Mouse (Mus musculus): ENCODE results near the gene Ctcfl. TPM values are rescaled to one million over a fixed set of nuclear protein-coding genes. Genes with fewer than 3 reads are reported as not detected.

Gene Ctcfl
- polyA plus RNA-seq, 1 experiment: 0.62 TPM

- TF ChIP-seq POLR2A (IDR thresholded peaks at IDR 0.05; ENCODE audit: control insufficient read depth, low read depth, low read length): no peak
- Histone ChIP-seq H3K4me3 (ENCODE audit: control insufficient read depth, low read depth, low read length) (no peak overlapping the region), H3K36me3 (ENCODE audit: control insufficient read depth, insufficient read depth, low read length) (no peaks in the 10 kb centered on the region), H3K27ac (ENCODE audit: control insufficient read depth, insufficient read depth, low read depth, low read length) (no peak overlapping the region), H3K4me1 (ENCODE audit: control insufficient read depth, insufficient read depth, low read length) (no peaks in the 10 kb centered on the region), H3K27me3 (ENCODE audit: control insufficient read depth, insufficient read depth, low read length) (no peaks in the 10 kb centered on the region)
These were observed 62.4 kb downstream of the Ctcfl start for GRCm38 (mm10) chr2:173056882-173057315.

- no peaks in the 10 kb centered on the region for H3K36me3 ChIP-seq (ENCODE audit: control insufficient read depth, insufficient read depth, low read length)
- no peaks in the 10 kb centered on the region for H3K4me1 ChIP-seq (ENCODE audit: control insufficient read depth, insufficient read depth, low read length)
- H3K27ac ChIP-seq (ENCODE audit: control insufficient read depth, insufficient read depth, low read depth, low read length): no peak overlapping the region
- H3K27me3 ChIP-seq (ENCODE audit: control insufficient read depth, insufficient read depth, low read length): no peaks in the 10 kb centered on the region
- TF ChIP-seq CTCF (IDR thresholded peaks at IDR 0.05; ENCODE audit: control insufficient read depth, insufficient read depth, insufficient replicate concordance, low read depth, low read length) (no peak), POLR2A (IDR thresholded peaks at IDR 0.05; ENCODE audit: control insufficient read depth, low read depth, low read length) (no peak)
- H3K4me3 ChIP-seq (ENCODE audit: control insufficient read depth, low read depth, low read length): no peak overlapping the region
These were observed 62.9 kb downstream of the Ctcfl start for GRCm38 (mm10) chr2:173056303-173056881.

GRCm38 (mm10) chr2:173053846-173054245, 65.5 kb downstream of the Ctcfl start:
- Histone ChIP-seq H3K4me3 (ENCODE audit: control insufficient read depth, low read depth, low read length) (no peak overlapping the region), H3K27ac (ENCODE audit: control insufficient read depth, insufficient read depth, low read depth, low read length) (no peak overlapping the region), H3K36me3 (ENCODE audit: control insufficient read depth, insufficient read depth, low read length) (no peaks in the 10 kb centered on the region), H3K27me3 (ENCODE audit: control insufficient read depth, insufficient read depth, low read length) (no peaks in the 10 kb centered on the region), H3K4me1 (ENCODE audit: control insufficient read depth, insufficient read depth, low read length) (peaks cover 8% of the 10 kb centered on the region; the same call in 1 of the 2 replicates)
- TF ChIP-seq CTCF (IDR thresholded peaks at IDR 0.05; ENCODE audit: control insufficient read depth, insufficient read depth, insufficient replicate concordance, low read depth, low read length) (no peak), POLR2A (IDR thresholded peaks at IDR 0.05; ENCODE audit: control insufficient read depth, low read depth, low read length) (no peak)

- no peaks in the 10 kb centered on the region for H3K27me3 ChIP-seq (ENCODE audit: control insufficient read depth, insufficient read depth, low read length)
- no peak overlapping the region for H3K27ac ChIP-seq (ENCODE audit: control insufficient read depth, insufficient read depth, low read depth, low read length)
- H3K4me3 ChIP-seq (ENCODE audit: control insufficient read depth, low read depth, low read length): no peak overlapping the region
- TF ChIP-seq POLR2A (IDR thresholded peaks at IDR 0.05; ENCODE audit: control insufficient read depth, low read depth, low read length) (no peak), CTCF (IDR thresholded peaks at IDR 0.05; ENCODE audit: control insufficient read depth, insufficient read depth, insufficient replicate concordance, low read depth, low read length) (no peak)
- H3K36me3 ChIP-seq (ENCODE audit: control insufficient read depth, insufficient read depth, low read length): no peaks in the 10 kb centered on the region
- peaks cover 8% of the 10 kb centered on the region; the same call in 1 of the 2 replicates for H3K4me1 ChIP-seq (ENCODE audit: control insufficient read depth, insufficient read depth, low read length)
These were observed 66.4 kb downstream of the Ctcfl start for GRCm38 (mm10) chr2:173052881-173053280.

- H3K4me1 ChIP-seq (ENCODE audit: control insufficient read depth, insufficient read depth, low read length): peaks cover 8% of the 10 kb centered on the region; the same call in 1 of the 2 replicates
These were observed 68.5 kb downstream of the Ctcfl start for GRCm38 (mm10) chr2:173050604-173051382.

GRCm38 (mm10) chr2:173049817-173050216, 69.5 kb downstream of the Ctcfl start:
- H3K27ac ChIP-seq (ENCODE audit: control insufficient read depth, insufficient read depth, low read depth, low read length): no peak overlapping the region
- peaks cover 8% of the 10 kb centered on the region; the same call in 1 of the 2 replicates for H3K4me1 ChIP-seq (ENCODE audit: control insufficient read depth, insufficient read depth, low read length)
- no peaks in the 10 kb centered on the region for H3K27me3 ChIP-seq (ENCODE audit: control insufficient read depth, insufficient read depth, low read length)
- TF ChIP-seq POLR2A (IDR thresholded peaks at IDR 0.05; ENCODE audit: control insufficient read depth, low read depth, low read length) (no peak), CTCF (IDR thresholded peaks at IDR 0.05; ENCODE audit: control insufficient read depth, insufficient read depth, insufficient replicate concordance, low read depth, low read length) (no peak)
- H3K4me3 ChIP-seq (ENCODE audit: control insufficient read depth, low read depth, low read length): no peak overlapping the region
- H3K36me3 ChIP-seq (ENCODE audit: control insufficient read depth, insufficient read depth, low read length): no peaks in the 10 kb centered on the region

More at GRCm38 (mm10) chr2:173050604-173051382, 68.5 kb downstream of the Ctcfl start:
- Histone ChIP-seq H3K27ac (ENCODE audit: control insufficient read depth, insufficient read depth, low read depth, low read length) (no peak overlapping the region), H3K4me3 (ENCODE audit: control insufficient read depth, low read depth, low read length) (peak overlapping the region; percentile 73), H3K36me3 (ENCODE audit: control insufficient read depth, insufficient read depth, low read length) (no peaks in the 10 kb centered on the region), H3K27me3 (ENCODE audit: control insufficient read depth, insufficient read depth, low read length) (no peaks in the 10 kb centered on the region)
- TF ChIP-seq CTCF (IDR thresholded peaks at IDR 0.05; ENCODE audit: control insufficient read depth, insufficient read depth, insufficient replicate concordance, low read depth, low read length): no peak
- TF ChIP-seq POLR2A (IDR thresholded peaks at IDR 0.05; ENCODE audit: control insufficient read depth, low read depth, low read length): no peak

- H3K27ac ChIP-seq (ENCODE audit: control insufficient read depth, insufficient read depth, low read depth, low read length): no peak overlapping the region
These were observed 70.1 kb downstream of the Ctcfl start for GRCm38 (mm10) chr2:173049231-173049630.

More at GRCm38 (mm10) chr2:173049231-173049630, 70.1 kb downstream of the Ctcfl start:
- no peaks in the 10 kb centered on the region for H3K36me3 ChIP-seq (ENCODE audit: control insufficient read depth, insufficient read depth, low read length)
- no peak for TF ChIP-seq POLR2A (IDR thresholded peaks at IDR 0.05; ENCODE audit: control insufficient read depth, low read depth, low read length)
- no peak for TF ChIP-seq CTCF (IDR thresholded peaks at IDR 0.05; ENCODE audit: control insufficient read depth, insufficient read depth, insufficient replicate concordance, low read depth, low read length)
- H3K27me3 ChIP-seq (ENCODE audit: control insufficient read depth, insufficient read depth, low read length): no peaks in the 10 kb centered on the region
- no peak overlapping the region for H3K4me3 ChIP-seq (ENCODE audit: control insufficient read depth, low read depth, low read length)
- peaks cover 8% of the 10 kb centered on the region; the same call in 1 of the 2 replicates for H3K4me1 ChIP-seq (ENCODE audit: control insufficient read depth, insufficient read depth, low read length)

All from testis, adult 2 months (tissue).